Mouse (Mus musculus) hematopoietic stem cell, adult 5-6 weeks (primary cell): ENCODE data around the gene 1520401A03Rik. TPM values are rescaled to one million over a fixed set of nuclear protein-coding genes. Genes with fewer than 3 reads are reported as not detected.

Experiments
- ATAC-seq, 2 experiments: fragments of 125-278 bp in 1 of 2; replicated peaks in 1 of 2; 2 replicates each; pipeline ENCODE4 v1.8.0; 2016 to 2017; ENCODE audit warnings: inconsistent platforms in 2 of 2, mild to moderate bottlenecking in 2 of 2, moderate number of reproducible peaks in 2 of 2, low read depth in 1 of 2, moderate TSS enrichment in 1 of 2; ENCODE audit not compliant: low FRiP score in 2 of 2, poor library complexity in 2 of 2, severe bottlenecking in 2 of 2, insufficient read depth in 1 of 2, low TSS enrichment in 1 of 2
- total RNA-seq: library from RNA; stranded (forward); fragments of 172-1452, 232-1000 nt; gene quantifications from 2 replicates; pipeline ENCODE4 v1.2.3, GENCODE M21; 2017

1520401A03Rik gene
- total RNA-seq, 1 experiment from 2014 or later, result not detected

DNA sequence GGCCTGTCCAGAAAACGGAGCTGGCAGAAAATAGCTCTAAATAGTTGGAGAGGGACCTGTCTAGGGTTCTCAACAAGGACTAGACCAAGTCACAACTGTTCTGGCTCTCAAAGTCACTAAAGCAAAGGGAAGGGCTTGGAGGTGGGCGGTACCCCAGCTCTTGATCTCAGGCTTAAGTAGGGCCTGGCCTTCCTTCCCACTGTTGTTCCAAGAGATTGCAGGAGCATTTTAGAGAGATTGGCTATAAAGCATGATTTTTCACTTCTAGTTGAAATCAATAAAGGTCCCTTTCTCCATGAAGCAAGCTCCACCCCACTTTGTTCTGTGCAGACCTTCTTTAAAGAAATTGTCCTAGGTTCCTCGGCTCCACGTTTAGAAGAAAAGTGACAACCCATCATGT, 2.9 kb upstream of the 1520401A03Rik start:
- ATAC-seq, result no peak

DNA sequence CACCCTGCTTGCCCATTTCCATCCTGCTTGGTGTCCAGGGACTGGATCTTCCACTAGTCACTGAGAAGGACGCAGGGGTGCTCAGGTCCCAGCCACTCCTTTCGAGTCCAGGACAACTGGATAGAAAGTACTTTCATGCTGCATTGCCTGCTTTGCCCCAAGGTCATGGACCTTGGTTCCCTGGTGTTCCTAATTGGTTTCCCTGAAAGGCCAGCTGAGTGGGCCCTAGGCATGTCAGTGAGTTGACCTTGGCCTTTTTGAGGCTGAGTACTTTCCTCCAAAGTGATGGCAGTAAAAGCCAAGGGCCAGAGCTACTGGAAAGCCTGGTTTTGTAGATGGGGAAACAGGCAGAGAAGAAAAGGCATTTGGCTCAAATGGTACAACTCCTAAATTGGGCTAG, 697 bp downstream of the 1520401A03Rik start:
- no peak for ATAC-seq

DNA sequence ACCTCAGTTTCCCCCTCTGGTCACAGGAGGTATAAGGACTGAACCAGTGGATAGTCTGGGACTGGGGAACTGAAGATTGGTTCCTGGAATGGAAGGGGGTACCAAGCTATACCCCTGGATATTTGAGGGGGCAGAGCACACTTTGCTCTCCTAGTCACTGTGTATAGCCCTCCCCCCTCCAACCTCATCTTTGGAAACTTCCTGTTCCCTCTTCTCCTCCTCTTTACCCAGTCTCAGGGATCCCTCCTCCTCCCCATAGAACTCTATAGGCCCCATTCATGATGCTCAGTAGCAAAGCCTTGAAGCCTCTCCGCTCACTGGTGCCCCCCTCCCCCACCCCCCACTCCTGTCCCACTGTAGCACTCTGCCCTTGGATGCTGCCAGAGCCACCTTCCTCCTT, 3.1 kb downstream of the 1520401A03Rik start:
- ATAC-seq, result no peak

DNA sequence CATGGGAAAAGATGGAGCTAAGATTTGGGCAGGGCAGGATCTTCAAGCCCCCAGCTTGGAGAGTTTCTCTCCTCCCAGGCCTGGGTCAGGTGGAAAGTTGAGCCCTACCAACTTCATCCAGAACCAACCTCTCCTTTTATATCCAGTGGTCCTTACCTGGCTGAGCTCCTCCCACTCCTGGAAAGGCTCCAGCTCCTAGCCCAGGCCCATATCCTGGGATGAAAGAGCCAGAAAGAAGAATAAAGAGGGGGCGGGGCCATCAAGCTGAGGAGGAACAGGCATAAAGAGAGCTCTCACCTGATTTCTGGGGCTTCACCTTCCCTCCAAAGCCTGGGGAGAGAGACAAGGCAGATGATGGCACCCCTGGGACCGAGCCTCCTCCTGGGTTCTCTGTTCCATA, 5.6 kb downstream of the 1520401A03Rik start:
- ATAC-seq, result no peak

DNA sequence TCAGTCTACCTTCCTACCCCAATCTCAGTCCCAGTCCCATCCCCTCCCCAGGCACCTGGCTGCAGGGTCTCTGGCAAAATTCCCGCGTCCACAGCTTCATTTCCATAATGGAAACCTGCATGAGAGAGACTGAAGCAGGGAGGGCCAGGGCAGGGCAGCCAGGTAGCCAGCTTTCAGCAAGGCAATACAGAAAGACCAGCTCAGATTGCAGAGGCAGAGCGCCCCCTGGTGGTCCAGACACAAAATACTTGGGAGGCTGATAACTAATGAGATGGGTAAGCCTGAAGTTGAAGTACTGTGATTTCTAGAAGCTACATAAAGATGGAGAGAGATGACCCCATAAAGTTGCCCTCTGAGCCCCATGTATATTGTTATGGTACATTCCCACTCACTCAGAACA, 16.4 kb downstream of the 1520401A03Rik start:
- ATAC-seq, result peak; percentile 62 to 81

DNA sequence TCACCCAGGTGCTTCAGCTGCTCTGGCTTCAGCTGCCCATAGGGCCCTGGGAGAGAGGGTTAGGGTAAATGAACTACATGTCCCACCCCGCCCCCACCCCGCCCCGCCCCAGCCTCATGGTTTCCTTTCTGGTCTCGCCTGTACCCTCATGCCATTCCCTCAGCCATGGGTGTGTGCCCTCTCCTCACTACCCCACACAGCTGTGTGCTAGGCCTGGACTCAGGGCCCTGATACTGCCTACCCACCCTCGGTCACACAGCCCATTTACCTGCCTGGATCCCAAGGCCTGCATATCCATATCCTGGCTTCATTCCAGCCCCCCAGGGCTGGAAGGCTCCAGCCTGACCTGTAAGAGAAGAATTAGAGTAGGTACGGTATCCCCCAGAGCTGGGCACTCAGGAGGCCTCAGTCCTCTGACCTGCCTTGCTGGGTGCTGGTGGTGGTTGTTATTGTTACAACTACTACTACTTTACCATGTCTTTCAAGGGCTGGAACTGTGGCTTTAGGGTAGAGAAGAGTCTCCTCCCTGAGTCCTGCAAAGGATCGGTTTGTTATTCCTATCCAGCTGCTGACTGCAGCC, 17.0 kb downstream of the 1520401A03Rik start:
- ATAC-seq, result no peak

DNA sequence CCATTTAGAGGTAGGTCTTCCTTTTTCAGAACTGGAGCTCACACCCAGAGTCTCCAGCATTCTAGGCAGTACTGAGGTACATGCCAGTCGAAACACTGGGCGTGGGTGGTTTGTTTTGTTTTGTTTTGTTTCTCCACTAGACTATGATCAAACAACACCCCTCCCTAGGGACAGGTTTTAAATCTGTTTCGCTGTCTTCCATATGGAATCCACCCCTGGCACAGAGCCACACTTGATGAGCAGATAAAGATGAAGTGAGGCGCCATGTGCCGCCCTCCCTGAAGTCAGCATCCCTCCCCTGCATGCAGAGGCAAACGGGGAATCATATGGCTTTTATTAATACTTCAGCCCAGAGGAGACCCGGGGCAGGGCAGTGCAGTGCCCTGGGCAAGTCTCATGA, 17.8 kb downstream of the 1520401A03Rik start:
- ATAC-seq, result no peak

DNA sequence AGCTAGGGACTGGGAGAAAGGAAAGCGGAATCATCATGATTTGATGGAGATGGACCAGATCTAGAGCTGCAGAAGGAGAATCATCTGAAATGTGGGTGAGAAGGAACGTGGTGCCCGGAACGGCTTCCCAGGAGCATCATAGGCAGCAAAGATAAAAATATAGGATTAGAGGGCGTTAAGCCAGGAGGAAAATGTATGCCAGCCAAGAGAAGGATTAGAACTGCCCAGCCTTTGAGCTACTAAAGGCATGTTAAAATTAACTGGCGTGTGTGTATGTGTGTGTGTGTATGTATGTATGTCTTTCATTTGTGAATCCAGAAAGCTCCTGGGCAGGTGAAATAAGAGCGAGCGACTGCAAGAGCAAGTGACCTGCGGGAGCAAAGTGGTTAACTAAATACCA, 19.3 kb downstream of the 1520401A03Rik start:
- ATAC-seq, result no peak

DNA sequence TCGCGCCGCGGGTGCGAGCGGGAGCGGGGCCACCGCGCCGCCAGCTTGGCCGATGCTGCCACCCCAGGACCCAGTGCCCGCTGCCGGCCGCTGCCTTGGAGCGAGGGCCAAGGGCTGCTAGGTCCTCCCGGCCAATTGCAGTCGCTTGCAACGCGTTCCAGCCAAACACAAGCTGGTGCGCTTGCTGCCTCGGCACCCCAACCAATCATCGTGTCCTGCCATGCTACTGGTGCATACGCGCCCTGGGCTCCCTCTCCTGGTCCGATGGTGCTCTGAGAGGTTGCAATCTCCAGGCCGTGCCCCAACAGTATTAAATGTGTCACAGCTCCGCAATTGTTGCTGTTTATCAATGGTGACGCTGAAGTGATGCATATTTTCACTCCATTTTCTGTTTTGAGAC, 22.5 kb downstream of the 1520401A03Rik start:
- peak; percentile 100 for ATAC-seq

DNA sequence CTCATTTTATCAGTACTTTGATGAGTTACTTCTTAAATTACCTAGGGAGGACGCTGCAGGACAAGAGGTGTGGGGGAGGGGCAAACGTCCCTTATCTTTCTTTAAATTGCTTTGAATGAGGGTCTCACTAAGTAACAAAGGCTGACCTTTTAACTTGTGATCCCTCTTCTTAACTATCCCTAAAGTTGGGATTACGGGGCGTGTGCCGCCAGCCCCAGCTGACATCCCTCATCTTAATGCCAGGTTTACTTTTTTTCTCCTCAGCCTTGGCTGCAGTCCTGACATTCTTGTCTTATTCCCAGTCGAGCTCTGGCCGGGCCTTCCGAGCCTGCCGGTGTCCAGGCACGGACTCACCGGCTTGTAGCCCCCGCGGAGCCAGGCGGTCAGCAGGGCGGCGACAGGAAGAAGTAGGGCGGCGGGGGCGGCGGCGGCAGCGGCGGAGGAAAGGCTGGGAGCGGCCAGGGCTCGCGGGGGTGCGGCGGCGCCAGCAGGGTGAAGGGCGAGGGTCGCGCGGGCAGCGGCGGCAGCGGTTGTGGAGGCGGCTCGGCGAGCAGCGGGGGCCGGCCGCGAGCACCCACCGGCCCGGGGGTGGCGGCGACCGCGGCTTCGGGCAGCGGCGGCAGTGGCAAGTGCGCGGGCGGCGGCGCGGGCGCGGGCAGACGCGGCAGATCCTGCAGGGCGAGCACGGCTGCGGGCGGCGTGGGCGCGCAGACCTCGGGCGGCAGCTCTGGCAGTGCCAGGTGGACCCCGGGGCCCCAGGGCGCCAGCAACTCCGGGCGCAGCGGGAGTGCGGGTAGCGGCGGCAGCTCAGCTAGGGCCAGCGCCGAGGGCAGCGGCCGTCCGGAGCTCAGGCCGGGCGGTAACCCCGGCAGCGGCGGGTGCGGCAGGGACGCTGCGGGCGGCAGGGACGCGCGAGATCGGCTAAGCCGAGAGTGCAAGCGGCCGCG, 23.2 kb downstream of the 1520401A03Rik start:
- ATAC-seq, result peak in 1 of 2 experiments; percentile 12; a peak in 1 of 4 replicates

DNA sequence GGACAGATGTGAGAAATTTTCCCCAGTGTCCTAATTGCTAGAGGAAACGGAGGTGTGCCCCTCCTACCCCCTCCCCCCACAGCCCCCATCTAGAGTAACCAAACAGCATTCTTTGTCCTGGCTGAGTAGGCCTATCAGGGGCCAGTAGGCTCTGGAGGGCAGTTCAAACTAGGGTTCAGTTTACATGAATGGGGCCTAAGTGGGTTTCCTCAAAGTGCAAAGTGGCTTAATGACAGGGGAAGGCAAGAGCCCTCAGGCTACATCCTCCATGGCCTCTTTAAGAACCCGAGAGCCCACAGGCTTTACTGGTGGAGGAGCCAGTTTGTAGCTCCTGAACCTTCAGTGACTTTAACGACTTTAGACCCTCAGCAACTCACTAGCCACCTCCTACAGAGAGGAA, 26.8 kb downstream of the 1520401A03Rik start:
- no peak for ATAC-seq

DNA sequence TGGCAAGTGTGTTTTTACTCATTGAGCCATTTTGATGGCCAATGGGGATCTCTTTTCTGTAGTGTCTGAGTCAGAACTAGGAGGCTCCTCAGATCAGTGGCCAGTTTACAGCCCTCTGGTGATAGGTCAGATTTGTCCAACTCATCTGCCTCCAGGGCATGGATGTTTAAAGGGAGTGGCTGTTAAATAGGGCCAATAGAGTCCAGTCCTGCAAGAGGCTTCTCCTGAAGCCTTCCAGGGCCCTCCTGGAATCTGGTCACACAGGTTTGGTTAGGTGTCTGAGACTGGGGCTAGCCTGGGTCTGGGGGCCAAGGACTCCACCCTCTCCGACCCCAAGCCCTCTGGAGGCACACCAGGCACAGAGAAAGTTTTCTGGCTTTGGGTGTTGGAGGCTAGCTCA, 28.1 kb downstream of the 1520401A03Rik start:
- no peak for ATAC-seq

DNA sequence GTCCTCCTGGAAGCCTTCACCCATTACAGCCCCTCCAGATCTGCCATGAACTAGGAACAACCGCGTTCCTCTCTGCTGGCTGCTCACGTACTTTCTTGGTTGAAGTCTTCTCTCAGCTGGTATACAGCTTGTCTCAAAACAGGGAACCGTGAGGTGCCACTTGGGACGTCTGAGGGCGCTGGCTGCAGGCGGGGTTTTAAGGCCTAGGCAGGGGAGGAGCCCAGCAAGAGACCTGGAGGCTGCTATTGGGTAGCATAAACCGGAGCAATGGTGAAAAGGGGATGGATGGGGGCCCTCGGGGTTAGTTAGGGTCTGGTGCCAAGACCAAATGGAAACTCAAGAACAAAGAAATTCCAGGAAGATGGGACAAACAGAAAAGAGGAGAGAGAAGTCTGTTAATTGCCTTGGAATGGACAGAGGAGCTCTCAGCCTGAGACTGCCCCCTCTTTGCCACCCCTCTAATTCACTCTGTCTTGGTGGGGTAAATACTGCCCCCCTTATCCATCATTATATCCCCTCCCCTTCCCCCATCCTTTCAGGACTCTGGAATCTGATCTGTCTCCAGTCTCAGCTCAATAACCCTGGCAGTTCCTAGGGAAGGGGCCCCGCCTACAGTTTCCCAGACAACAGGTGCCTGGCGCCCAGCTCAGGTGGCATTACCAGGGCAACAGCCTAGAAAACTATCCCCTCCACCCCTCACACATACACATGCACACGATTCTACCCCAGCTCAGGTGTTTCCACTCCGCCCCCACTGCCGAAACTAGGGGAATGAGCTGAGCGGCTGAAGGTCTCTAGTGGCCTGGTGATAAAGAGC, 38.5 kb downstream of the 1520401A03Rik start, which contains the start of gene Cldn9:
Gene Cldn9, minus strand, starts transcription at position 171 of the 817 bp plus-strand sequence.
- peak; percentile 54 to 65; a peak in 3 of 4 replicates for ATAC-seq

DNA sequence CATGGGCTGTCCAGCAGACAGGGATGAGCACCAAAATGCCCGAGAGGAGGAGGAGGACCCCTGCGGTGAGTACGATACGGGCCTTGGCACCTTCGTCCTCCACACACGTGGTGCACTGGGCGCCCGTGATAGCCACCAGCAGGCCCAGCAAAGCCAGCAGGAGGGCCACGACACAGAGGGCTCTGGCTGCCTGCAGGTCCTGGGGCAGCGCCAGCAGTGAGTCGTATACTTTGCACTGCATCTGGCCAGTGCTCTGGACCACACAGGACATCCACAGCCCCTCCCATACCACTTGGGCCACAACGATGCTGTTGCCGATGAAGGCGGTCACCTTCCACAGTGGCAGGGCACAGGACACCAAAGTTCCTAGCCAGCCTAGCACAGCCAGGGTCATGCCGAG, 39.4 kb downstream of the 1520401A03Rik start:
- no peak for ATAC-seq

DNA sequence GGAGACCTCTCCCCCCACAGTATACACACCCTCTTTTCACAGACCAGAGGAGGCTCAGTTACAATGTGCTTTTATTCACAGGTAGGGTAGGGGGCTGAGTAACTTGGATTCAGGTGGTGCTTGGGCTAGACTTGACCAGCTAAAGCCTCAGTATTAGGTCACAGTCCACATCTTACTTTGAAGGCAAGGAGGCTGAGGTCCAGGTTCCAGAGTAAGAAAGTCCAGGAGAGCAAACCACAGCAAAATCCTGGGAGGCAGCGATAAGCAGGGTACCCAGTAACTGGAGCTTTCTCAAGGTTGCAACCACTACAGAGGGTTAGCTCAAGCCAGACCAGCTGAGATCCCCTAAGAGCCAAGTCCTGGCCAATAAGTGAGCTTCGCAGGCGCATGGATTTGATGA, 40.1 kb downstream of the 1520401A03Rik start:
- no peak for ATAC-seq

DNA sequence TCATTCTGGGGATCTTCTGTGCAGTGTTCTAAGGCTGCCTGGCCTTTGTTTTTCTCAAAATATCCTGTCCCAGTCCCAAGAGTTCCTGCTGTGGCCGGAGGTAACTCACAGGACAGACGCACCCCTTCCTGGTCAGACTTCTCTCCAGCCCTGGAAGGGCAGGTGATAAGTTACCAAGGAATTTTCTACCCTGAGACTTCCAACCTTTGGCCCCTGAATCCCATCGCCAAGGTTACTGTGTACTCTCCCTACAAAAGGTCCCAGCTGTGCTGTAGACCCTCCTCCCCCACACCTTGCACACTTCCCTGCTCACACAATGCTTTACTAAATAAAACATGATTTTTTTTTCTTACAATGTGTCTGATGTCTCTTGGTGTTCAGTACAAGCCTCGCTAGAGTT, 40.5 kb downstream of the 1520401A03Rik start:
- no peak for ATAC-seq

DNA sequence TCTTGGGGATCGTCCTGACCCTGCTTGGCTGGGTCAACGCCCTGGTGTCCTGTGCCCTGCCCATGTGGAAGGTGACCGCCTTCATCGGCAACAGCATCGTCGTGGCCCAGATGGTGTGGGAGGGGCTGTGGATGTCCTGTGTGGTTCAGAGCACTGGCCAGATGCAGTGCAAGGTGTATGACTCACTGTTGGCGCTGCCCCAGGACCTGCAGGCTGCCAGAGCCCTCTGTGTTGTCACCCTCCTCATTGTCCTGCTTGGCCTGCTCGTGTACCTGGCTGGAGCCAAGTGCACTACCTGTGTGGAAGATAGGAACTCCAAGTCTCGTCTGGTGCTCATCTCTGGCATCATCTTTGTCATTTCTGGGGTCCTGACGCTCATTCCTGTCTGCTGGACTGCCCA, 41.5 kb downstream of the 1520401A03Rik start:
- ATAC-seq, result no peak

DNA sequence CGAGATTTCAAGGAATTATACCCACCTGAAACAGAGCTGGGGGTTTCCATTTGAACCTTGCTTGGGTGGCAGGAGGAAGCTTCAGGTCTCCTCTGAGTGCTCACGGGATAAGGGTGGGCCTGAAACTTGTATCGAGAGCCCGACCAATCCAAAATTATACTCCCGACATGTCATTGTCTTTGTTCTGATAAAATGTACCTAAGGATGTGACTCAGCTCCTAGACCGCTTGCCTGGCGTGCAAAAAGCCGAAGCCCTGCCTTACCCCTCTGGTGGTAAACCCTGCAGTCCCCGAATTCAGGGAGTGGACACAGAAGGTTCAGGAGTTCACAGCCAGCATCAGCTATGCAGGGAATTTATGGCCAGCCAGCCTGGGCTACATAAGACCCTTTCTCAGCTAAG, 42.2 kb downstream of the 1520401A03Rik start:
- ATAC-seq, result no peak
